Mouse (Mus musculus) G1E-ER4 (cell line): ENCODE results near the gene Ucn. TPM values are rescaled to one million over a fixed set of nuclear protein-coding genes. Genes with fewer than 3 reads are reported as not detected.

Experiments
- GATA1 ChIP-seq: IDR thresholded peaks from one replicate; pipeline ENCODE4 v1.8.0; 2012; ENCODE audit warnings: low read length, inconsistent platforms
- polyA plus RNA-seq: library from polyadenylated mRNA; stranded (reverse); fragments of >175 nt; gene quantifications from 2 replicates; pipeline ENCODE4 v1.2.3, GENCODE M21; 2012

The Ucn gene
- polyA plus RNA-seq: not detected in 2 replicates

GRCm38 (mm10) chr5:31138241-31138967, at the start of gene Ucn:
Gene Ucn, minus strand, starts transcription at chr5:31138829.
- no peak for TF ChIP-seq GATA1

- no peak for TF ChIP-seq GATA1
These were observed 45.0 kb upstream of the Ucn start for GRCm38 (mm10) chr5:31183678-31184077.

- no peak for TF ChIP-seq GATA1
These were observed 42.6 kb upstream of the Ucn start for GRCm38 (mm10) chr5:31181183-31181770.

- no peak for TF ChIP-seq GATA1
These were observed 41.4 kb upstream of the Ucn start, which contains the start of the genes Gm29609 and Gtf3c2 for GRCm38 (mm10) chr5:31179766-31180630. Gene Gm29609, minus strand, starts transcription at chr5:31179911. Gene Gtf3c2, minus strand, starts transcription at chr5:31180144.

GRCm38 (mm10) chr5:31179301-31179765, 40.7 kb upstream of the Ucn start:
- TF ChIP-seq GATA1: no peak

- TF ChIP-seq GATA1: no peak
These were observed 30.0 kb upstream of the Ucn start for GRCm38 (mm10) chr5:31168630-31169029.

- TF ChIP-seq GATA1: no peak
These were observed 26.2 kb upstream of the Ucn start for GRCm38 (mm10) chr5:31164878-31165277.

- TF ChIP-seq GATA1: no peak
These were observed 23.8 kb upstream of the Ucn start for GRCm38 (mm10) chr5:31162462-31162861.

GRCm38 (mm10) chr5:31154152-31154553, 15.5 kb upstream of the Ucn start, which contains the start of gene Mpv17:
Gene Mpv17, minus strand, starts transcription at chr5:31154251.
- TF ChIP-seq GATA1: no peak

- no peak for TF ChIP-seq GATA1
These were observed 15.0 kb upstream of the Ucn start for GRCm38 (mm10) chr5:31153516-31154151.

GRCm38 (mm10) chr5:31151746-31152145, 13.1 kb upstream of the Ucn start:
- TF ChIP-seq GATA1: no peak

- no peak for TF ChIP-seq GATA1
These were observed 11.2 kb upstream of the Ucn start for GRCm38 (mm10) chr5:31149781-31150180.

GRCm38 (mm10) chr5:31138968-31139425, 368 bp upstream of the Ucn start:
- TF ChIP-seq GATA1: no peak

- TF ChIP-seq GATA1: no peak
These were observed 971 bp downstream of the Ucn start for GRCm38 (mm10) chr5:31137658-31138057.

GRCm38 (mm10) chr5:31136730-31137424, 1.8 kb downstream of the Ucn start:
- no peak for TF ChIP-seq GATA1
